Mouse (Mus musculus) cerebellum, adult 18-20 months (tissue): ENCODE data around the gene Krtap19-1.
A peak's percentile ranks its signal among the peaks of the same experiment; 100 is the strongest.

Experiments used
- DNase-seq, 2 experiments: peaks; one replicate each; pipeline ENCODE4 v3.0.0; 2021

Krtap19-1 gene

DNA sequence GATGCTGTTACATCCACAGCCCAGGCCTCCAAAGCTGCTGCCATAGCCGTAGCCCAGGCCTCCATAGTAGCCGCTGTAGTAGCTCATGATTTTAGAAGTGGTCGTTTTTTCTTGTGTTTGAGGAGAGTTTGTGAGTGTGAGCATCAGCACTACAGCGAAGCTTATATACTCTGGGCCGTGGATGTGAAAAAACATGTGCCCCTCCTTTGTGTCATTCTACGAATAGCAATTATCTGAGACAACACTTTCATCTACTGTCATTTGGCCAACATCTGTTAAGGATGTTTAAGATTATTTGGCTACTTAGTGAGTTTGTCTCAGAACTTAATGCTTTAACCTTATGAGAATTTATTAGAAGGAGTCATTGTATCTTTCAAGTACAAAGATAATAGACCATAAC lies at the start of gene Krtap19-1:
Gene Krtap19-1 (minus strand): TSS at position 101 of the 400 bp plus-strand sequence.
- DNase-seq = no peak

DNA sequence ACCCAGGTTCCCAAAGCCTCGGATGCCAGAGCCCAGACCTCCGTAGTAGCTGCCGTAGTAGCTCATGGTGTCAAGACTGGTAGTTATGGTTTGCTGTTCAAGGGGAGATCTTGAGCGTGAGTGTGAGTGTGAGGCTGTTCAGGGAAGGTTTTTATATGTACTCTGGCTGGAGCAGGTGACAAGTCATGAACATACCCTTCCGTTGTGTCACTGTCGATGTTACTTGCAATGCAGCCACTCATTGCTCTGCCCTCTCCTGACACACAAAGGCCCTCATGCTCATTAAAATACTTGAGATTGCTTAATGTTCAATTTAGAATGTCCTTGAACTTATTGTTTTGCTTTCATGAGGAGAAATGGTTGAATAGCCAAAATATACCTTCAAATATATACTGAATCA lies 27.1 kb upstream of the Krtap19-1 start, which contains the start of gene Krtap19-5:
Gene Krtap19-5 (minus strand): TSS at position 101 of the 400 bp plus-strand sequence.
- DNase-seq = no peak

DNA sequence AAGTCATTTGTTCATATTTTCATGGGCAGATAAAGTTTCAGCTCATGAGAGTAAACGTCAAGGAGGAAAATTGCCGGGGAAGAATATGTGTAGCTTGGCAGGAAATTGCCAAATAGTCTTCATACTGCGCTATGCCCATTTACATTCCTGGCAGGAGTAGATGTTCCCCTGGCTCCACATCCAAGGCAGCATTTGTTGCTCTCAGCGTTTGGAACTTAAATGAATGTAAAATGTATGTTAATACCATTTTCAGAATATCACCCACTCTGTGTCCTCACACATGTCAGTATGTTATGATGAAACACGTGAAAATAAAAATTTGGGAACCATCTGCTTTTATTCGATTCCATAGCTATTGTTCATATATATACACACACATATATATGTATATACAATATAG lies 17.7 kb upstream of the Krtap19-1 start:
- DNase-seq = no peak

DNA sequence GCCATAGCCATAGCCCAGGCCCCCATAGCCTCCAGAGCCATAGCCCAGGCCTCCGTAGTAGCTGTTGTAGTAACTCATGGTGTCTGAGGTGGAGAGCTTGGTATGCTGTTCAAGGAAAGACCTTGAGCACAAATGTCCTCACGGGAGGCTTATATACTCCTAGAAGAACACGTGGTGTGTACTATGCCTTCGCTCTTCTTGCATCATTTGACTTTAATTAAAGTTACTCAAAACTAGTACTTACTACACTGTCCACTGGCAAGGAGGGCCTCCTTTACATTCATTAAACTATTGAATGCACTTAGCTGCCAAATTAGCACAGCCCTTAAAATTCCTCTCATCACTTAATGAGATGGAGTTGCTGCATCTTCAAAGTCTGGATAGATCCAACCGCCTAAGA lies 15.8 kb upstream of the Krtap19-1 start, which contains the start of gene Krtap19-4:
Gene Krtap19-4 (minus strand): TSS at position 101 of the 400 bp plus-strand sequence.
- no peak for DNase-seq

DNA sequence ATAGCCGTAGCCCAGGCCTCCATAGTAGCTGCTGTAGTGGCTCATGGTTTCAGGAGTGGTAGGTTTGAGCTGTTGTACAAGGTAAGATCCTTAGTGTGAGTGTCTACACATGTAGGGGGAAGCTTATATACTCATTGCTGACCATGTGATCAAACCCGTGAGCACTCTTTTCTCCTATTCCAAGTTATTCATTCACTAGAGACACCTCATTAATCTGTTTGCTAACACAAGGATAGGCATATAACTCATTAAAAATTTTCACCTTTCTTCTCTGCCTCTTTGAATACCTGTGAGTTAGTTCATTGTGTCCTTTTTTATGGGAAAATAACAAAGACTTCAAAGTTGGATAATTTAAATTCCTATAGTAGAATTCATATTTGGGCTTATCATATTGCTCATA lies 8.7 kb upstream of the Krtap19-1 start, which contains the start of gene Krtap19-3:
Gene Krtap19-3 (minus strand): TSS at position 101 of the 400 bp plus-strand sequence.
- no peak for DNase-seq

DNA sequence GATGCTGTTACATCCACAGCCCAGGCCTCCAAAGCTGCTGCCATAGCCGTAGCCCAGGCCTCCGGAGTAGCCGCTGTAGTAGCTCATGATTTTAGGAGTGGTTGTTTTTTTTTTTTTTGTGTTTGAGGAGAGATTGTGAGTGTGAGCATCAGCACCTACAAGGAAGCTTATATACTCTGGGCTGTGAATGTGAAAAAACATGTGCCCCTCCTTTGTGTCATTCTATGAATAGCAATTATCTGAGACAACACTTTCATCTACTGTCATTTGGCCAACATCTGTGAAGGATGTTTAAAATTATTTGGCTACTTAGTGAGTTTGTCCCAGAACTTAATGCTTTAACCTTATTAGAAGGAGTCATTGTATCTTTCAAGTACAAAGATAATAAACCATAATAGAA lies 5.0 kb upstream of the Krtap19-1 start, which contains the start of gene Krtap19-2:
Gene Krtap19-2 (minus strand): TSS at position 101 of the 400 bp plus-strand sequence.
- DNase-seq = no peak

DNA sequence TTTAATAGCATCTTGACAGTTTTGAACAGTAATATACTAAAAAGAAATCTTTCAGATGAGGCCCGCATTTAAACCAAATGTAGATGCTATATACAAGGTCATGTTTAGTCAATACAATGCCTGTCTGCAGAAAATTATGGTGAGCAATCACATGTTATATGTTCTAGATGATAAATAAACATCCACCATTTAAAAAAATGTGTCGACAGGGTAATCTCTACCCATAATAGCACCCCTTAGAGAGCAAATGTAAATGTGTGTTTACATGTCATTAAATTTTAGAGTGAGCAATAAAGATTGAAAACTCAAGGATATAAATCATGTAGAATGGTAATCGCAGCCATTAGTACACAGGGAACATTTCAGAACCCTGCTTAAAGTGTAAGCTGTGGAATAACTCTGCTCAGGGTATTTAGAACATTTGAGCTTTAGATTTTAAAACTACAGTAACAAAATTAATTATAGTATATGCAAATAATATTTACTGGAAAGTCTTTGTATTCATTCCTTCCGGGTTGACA lies 4.3 kb downstream of the Krtap19-1 start:
- DNase-seq = no peak

DNA sequence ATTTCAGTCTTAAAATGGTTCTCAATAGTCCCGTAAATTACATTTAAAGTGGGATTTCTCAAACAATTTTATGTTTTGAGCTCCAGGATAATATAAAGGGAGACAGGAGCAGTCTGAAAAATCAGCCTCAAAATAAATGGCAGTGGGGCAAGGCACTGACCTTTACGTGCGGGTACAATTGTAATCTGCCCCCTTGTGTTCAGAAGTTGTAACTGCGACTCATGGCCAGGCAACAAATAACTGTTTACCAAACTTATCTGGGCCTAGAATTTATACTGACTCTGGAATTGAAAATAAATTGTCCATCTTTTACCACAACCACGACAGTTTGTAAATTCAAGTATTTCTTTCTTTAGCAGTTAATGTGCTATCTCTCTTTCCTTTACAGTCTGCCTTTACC lies 17.8 kb downstream of the Krtap19-1 start:
- peak; percentile 10 to 15 for DNase-seq

DNA sequence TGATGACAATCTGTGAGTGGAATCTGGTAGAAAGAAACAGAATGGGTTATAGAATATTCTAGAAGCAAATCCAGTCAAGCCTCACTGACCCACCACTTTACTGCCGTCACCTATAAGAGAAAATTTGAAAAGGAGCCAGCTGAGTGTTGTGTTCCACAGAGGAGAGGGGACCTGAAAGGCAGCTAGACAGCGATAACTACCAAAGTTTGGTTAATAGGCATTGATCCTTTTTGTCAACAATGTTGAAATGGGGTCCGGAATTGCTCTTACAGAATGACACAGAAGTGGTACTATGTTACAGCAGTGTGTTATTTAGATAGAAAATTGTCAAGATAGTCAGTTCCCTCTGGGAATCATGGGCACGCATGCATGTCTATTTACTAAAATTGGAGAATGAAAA lies 20.7 kb downstream of the Krtap19-1 start:
- DNase-seq = no peak

DNA sequence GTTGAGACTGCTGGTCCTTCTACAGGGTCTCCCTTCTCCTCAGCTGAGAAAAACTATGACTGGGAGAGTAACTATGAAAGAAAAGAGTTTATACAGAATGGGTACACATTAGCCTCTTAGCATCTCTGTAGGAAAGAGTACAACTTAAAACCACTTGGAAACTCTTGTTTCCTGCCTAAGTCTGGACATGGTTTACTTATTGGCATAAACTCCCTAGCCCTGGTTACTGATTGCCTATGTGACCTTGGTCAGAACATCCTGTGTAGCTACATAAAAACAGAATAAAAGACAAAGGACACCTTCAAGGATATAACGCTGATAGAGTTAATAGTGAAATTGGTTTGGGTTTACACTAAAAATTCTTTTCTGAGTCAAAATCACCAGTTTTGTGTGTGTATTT lies 21.8 kb downstream of the Krtap19-1 start:
- no peak for DNase-seq

DNA sequence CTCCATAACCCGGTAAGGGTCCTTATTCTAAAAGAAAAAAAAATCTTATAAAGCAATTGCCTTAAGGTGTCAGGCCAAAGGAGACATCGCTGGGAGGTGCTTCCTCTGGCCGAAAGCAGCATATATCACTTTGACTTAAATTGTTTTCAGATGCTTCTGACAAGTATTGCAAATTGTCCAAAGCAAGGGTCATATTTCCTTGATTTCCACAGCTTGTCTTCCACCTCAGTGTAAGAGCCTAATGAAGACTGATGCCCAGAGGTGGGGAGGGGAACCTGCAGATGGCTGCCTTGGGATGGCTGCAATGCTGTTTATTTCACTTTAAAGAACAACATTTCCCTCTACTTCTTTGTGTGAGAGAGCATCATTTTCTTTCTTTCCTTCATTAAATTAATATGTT lies 42.2 kb downstream of the Krtap19-1 start:
- DNase-seq = no peak

DNA sequence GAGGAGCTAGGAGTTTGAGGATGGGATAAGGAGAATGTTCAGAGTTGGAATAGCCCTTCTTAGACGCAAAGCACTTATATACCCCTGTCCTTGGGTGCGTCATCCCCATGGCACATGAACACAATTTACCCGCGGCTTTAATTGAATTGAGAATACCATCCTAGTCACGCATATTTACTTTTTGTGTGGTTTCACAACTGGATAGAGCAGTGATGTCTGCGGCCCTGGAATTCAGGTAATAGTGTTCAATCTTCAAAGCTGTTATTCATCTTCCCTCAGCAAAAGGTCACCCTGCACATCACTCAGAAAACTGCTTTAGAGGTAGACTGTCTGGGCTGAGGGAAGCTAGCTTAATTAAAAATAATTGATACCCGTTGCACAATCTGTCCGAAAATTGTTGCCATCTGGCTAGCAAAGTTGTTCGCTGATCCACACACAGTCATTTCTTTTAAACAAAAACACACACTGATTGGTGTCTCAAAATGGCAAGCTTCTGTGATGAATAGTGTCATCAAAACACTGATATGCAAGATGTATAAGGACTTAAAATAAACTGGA lies 43.0 kb downstream of the Krtap19-1 start, which contains the start of gene Krtap14:
Gene Krtap14 (minus strand): TSS at position 51 of the 558 bp plus-strand sequence.
- no peak for DNase-seq

DNA sequence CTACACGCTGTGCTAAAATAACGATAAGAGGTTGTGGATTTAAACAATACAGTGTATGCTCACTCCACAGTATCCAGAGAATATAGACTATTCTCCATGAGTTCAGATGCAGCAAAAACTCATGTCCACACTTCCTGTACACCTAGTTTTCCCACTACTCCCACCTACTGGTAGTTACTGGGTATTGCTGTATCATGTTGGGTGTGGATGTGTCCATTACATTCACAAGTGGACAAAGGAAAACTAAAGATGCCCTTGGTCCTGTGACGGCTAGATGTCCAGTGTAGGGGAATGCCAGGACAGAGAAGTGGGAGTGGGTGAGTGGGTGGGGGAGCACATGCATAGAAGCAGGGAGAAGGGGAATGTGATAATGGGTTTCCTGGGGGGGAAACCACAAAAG lies 45.5 kb downstream of the Krtap19-1 start:
- peak; percentile 4 to 13 for DNase-seq

DNA sequence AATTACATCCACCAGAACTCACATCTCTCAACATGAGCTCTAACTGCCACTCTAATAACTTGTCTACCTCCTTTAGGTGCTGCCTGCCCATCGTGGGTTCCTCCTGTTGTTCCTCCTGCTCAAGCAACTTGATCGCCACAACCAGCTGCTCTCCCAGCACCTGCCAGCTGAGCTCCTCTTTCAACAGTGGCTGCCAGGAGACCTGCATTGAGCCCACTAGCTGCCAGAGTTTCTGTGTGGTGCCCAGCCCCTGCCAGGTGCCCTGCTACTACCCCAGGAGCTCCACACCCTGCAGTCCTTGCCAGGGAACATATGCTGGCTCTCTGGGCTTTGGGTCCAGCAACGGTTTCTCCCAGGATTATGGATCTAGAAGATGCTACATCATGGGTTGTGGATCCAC lies 49.1 kb downstream of the Krtap19-1 start, which contains the start of gene Krtap15:
Gene Krtap15 (plus strand): TSS at position 150 of the 400 bp plus-strand sequence.
- no peak for DNase-seq
